Mouse (Mus musculus) megakaryocyte, embryonic 14.5 days (primary cell): ENCODE measurements around the gene Pak4.

Experiments used
- FLI1 ChIP-seq: IDR thresholded peaks from 2 replicates; pipeline ENCODE4 v1.6.1; 2012; ENCODE audit warnings: low read length, inconsistent platforms, mixed read lengths
- GATA1 ChIP-seq: IDR thresholded peaks from 3 replicates; pipeline ENCODE4 v1.6.1; 2012; ENCODE audit warnings: mixed read lengths, low read length, inconsistent platforms, borderline replicate concordance

- TF ChIP-seq GATA1 (no peak), FLI1 (no peak)
Observed at GRCm38 (mm10) chr7:28568253-28568652, 29.7 kb downstream of the Pak4 start.
